Mouse (Mus musculus): ENCODE data around the gene Cacna1a. TPM values are rescaled to one million over a fixed set of nuclear protein-coding genes. Genes with fewer than 3 reads are reported as not detected.
A peak's percentile ranks its signal among the peaks of the same experiment; 100 is the strongest.

The Cacna1a gene
- polyA plus RNA-seq, 1 experiment from 2014 or later: 3.8 TPM

DNA sequence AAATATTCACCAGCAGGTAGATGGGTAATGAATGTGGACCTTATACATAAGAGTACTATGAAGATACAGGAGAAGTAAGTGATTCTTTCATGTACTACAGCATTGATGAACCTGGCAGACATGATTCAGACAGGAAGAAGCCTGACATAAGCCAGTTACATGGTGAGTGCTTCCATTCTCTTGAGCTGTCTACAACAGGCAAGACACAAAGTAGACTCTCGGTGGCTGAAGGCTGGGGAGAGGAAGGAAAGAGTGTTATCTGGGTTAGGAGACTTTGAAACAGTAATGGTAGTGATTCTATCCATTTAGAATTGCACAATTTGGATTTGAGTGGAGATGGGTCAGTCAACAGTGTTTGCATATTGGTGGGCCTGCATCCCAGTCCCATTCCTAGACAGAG lies 270.7 kb downstream of the Cacna1a start:
- no peaks in the 10 kb centered on the region for H3K9me3 ChIP-seq (ENCODE audit: low read depth, low read length)
- H3K36me3 ChIP-seq (ENCODE audit: insufficient read depth): no peaks in the 10 kb centered on the region
- no peak for ATAC-seq (ENCODE audit: insufficient read depth)
- DNase-seq: no peak
- H3K9ac ChIP-seq: no peak overlapping the region
- peak overlapping the region; percentile 89 for H3K4me2 ChIP-seq
- H3K4me1 ChIP-seq (ENCODE audit: insufficient read depth): peaks cover 35% of the 10 kb centered on the region
- 76% methylated on average over 1 of the region's 1 CpGs for WGBS
- TF ChIP-seq CTCF (IDR thresholded peaks at IDR 0.05; ENCODE audit: low read depth): no peak
- no peaks in the 10 kb centered on the region for H3K27me3 ChIP-seq (ENCODE audit: insufficient read depth, low read length)
- H3K27ac ChIP-seq (ENCODE audit: low read depth): peak overlapping the region; percentile 97; the same call in 1 of the 2 replicates
- no peak overlapping the region for H3K4me3 ChIP-seq (ENCODE audit: low read depth, low read length)

DNA sequence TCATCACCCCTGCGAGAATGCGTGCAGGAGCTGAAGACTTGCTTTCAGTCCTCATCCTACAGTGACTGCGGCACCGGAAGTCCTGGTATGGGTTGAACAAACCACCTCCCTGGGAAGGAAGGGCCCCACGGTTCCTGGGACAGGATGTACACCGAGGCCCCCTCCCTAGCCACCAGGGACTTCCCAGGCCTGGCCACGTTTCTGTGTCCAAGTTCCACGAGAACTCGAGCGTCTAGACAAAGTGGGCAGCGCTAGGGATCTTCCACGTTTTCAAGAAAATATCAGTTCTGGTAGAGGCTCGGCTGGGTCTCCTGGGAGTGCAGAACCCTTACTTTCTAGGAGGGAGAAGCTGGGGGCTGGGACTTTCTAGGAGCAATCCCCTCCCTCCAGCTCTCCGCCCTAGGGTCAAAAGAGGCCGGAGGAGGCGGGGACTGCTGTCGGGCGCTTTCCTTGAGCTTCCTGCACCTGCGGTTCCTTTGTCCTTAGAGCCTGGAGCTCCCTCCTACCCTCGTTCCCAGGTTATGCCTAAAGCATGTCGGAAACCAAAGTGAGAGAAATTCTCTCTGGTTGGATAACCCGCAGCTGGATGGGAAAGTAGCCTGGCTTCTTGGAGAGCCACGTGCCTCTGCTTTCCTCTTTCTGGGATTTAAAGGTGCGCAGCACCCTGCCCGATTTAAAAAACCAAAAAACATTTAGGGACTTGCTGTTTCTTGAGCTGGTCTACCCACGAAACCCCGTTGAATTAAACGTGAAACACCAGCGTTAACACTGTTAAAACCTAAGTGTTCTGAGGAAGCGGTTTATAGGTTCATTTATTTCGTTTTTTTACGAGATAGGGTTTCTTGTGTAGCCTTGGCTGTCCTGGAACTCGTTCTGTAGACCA lies 271.9 kb downstream of the Cacna1a start:
- Histone ChIP-seq H3K4me2 (peak overlapping the region; percentile 89), H3K4me3 (ENCODE audit: low read depth, low read length) (peak overlapping the region; percentile 86), H3K4me1 (ENCODE audit: insufficient read depth) (peaks cover 28% of the 10 kb centered on the region), H3K27ac (ENCODE audit: low read depth) (peak overlapping the region; percentile 97), H3K9me3 (ENCODE audit: low read depth, low read length) (no peaks in the 10 kb centered on the region), H3K9ac (peak overlapping the region; percentile 93), H3K27me3 (ENCODE audit: insufficient read depth, low read length) (no peaks in the 10 kb centered on the region), H3K36me3 (ENCODE audit: insufficient read depth) (no peaks in the 10 kb centered on the region)
- 3% methylated on average over 33 of the region's 33 CpGs for WGBS
- ATAC-seq (ENCODE audit: insufficient read depth) (no peak), DNase-seq (peak; percentile 82)
- no peak for TF ChIP-seq CTCF (IDR thresholded peaks at IDR 0.05; ENCODE audit: low read depth)

DNA sequence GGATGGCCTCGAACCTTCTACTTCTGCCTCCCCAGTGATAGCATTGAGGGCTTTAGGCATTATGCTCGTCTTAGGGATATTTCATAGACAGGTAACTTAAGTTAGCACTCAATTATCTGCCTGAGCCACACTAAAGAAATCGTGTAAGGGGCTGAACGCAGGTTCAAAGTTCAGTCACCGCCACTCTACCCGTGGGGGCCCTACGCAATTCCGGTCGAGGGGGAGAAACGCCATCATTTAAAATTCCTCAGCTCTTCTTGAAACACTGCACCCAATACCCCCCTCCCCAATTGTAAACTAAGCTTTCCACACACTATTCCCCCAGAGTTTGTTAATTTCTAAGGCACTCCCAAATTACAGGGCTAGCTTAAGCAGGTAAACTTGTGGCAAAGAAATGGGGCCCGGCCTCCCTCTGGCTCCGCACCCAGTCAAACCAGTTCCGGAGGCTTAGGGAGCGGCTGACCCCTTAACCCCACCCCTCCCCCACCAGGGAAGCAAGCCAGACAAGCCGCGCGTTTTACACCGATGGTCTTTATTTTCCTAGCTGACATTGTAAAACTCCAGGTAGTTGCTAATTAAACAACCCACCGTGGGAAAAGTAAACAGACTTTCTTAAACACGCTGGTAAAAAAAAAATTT lies 272.7 kb downstream of the Cacna1a start:
- DNase-seq: peak; percentile 72
- Histone ChIP-seq H3K4me3 (ENCODE audit: low read depth, low read length) (peak overlapping the region; percentile 86), H3K9me3 (ENCODE audit: low read depth, low read length) (no peaks in the 10 kb centered on the region), H3K4me1 (ENCODE audit: insufficient read depth) (peaks cover 30% of the 10 kb centered on the region), H3K27ac (ENCODE audit: low read depth) (peak overlapping the region; percentile 97), H3K9ac (peak overlapping the region; percentile 93), H3K27me3 (ENCODE audit: insufficient read depth, low read length) (no peaks in the 10 kb centered on the region), H3K36me3 (ENCODE audit: insufficient read depth) (no peaks in the 10 kb centered on the region), H3K4me2 (peak overlapping the region; percentile 89)
- no peak for ATAC-seq (ENCODE audit: insufficient read depth)
- under 1% methylated on average over 20 of the region's 20 CpGs for WGBS
- TF ChIP-seq CTCF (IDR thresholded peaks at IDR 0.05; ENCODE audit: low read depth): no peak

DNA sequence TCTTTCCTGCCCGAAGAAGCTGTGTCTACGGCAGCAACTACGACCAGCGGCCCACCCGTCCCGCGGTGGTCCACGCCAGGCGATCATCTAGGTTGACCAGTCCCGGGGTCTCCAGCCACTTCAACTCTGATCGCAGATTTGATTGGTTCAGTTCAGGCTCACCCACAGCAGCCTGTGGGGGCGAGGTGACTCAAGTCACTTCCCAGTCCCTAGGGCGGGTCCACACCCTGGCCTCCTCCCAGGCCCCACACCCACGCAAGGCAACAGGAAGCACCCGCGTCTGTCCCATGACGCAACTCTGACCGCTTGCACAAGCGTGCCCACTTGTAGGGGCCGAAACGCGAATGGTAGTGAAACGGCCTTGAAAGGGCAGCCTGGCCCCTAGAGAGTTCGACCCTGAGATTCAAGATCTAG lies 273.2 kb downstream of the Cacna1a start:
- ATAC-seq (ENCODE audit: insufficient read depth) (0 out of 2 replicates have a peak, but pooled peaks have one; percentile 4), DNase-seq (peak; percentile 84)
- peak overlapping the region; percentile 97 for H3K27ac ChIP-seq (ENCODE audit: low read depth)
- H3K9ac ChIP-seq: peak overlapping the region; percentile 93
- H3K4me1 ChIP-seq (ENCODE audit: insufficient read depth): peaks cover 26% of the 10 kb centered on the region
- WGBS: under 1% methylated on average over 24 of the region's 24 CpGs
- H3K4me2 ChIP-seq: peak overlapping the region; percentile 89
- H3K9me3 ChIP-seq (ENCODE audit: low read depth, low read length): no peaks in the 10 kb centered on the region
- H3K27me3 ChIP-seq (ENCODE audit: insufficient read depth, low read length): no peaks in the 10 kb centered on the region
- TF ChIP-seq CTCF (IDR thresholded peaks at IDR 0.05; ENCODE audit: low read depth): no peak
- H3K36me3 ChIP-seq (ENCODE audit: insufficient read depth): no peaks in the 10 kb centered on the region
- peak overlapping the region; percentile 86 for H3K4me3 ChIP-seq (ENCODE audit: low read depth, low read length)

DNA sequence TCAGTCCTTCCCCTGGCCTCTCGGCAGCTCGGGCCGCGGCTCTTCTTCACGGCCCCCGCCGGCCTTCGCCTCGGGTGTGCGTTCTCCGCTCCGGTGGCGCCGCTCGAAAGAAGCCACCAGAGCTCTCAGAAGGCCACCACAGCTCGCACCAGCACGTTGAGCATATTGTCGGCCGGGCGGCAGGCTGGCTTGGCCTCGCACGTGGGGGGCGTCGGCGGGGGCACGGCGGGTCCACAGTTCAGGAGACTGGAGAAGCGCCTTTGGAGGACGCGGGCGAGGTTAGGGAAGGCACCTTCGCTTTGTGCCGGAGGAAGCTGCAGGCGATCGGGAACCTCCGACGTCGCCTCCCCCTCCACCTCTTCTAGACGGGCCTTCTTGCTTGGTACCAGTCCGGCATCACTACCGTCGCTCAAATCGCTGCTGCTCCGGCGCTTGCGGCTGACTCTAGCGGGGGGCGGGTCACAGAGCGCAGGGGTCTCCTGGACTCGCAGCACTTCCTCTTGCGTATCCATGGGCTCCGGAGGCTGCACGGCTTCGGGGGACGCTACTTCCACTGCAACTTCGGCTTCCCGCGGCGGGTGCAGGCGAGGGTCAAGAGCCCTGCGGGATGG lies 273.8 kb downstream of the Cacna1a start:
- Histone ChIP-seq H3K9ac (peak overlapping the region; percentile 93), H3K9me3 (ENCODE audit: low read depth, low read length) (no peaks in the 10 kb centered on the region), H3K36me3 (ENCODE audit: insufficient read depth) (no peaks in the 10 kb centered on the region), H3K4me3 (ENCODE audit: low read depth, low read length) (peak overlapping the region; percentile 86), H3K27me3 (ENCODE audit: insufficient read depth, low read length) (no peaks in the 10 kb centered on the region), H3K27ac (ENCODE audit: low read depth) (peak overlapping the region; percentile 97), H3K4me2 (peak overlapping the region; percentile 89), H3K4me1 (ENCODE audit: insufficient read depth) (peaks cover 20% of the 10 kb centered on the region)
- 0 out of 2 replicates have a peak, but pooled peaks have one; percentile 4 for ATAC-seq (ENCODE audit: insufficient read depth)
- DNase-seq: peak; percentile 62
- under 1% methylated on average over 61 of the region's 61 CpGs for whole genome bisulfite sequencing
- no peak for TF ChIP-seq CTCF (IDR thresholded peaks at IDR 0.05; ENCODE audit: low read depth)

DNA sequence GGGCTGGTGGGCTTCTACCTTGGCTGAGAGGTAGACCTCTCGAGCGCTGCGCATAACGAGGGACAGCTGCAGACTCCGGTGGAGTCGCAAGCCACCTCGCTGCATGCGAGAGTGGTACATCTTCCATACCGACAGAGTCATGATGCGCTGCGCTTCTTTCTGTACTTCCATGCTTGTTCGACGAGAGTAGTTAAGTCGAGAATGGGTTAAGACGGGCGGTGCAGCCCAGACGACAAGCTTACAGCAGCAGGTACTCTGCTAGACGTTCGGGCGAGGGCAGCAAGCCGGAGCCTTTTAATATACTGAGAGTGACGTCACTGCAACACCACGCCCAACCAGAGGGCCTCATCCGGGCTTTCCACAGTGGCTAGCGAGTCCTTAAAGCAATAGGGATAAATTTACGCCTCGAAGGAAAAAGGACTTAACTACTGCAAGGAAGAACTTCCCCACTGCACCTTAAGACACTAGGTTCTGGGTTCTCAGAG lies 274.4 kb downstream of the Cacna1a start, which contains the start of gene Ier2:
Gene Ier2 (minus strand): TSS at position 272 of the 485 bp plus-strand sequence.
- H3K36me3 ChIP-seq (ENCODE audit: insufficient read depth): no peaks in the 10 kb centered on the region

More for the DNA sequence above, 274.4 kb downstream of the Cacna1a start, which contains the start of gene Ier2:
- no peaks in the 10 kb centered on the region for H3K27me3 ChIP-seq (ENCODE audit: insufficient read depth, low read length)
- DNase-seq (peak; percentile 99), ATAC-seq (ENCODE audit: insufficient read depth) (peak; percentile 67)
- under 1% methylated on average over 27 of the region's 27 CpGs for WGBS
- peak within 1 kb of the TSS; percentile 86 for H3K4me3 ChIP-seq (ENCODE audit: low read depth, low read length)
- no peak for TF ChIP-seq CTCF (IDR thresholded peaks at IDR 0.05; ENCODE audit: low read depth)
- H3K9ac ChIP-seq: peak within 1 kb of the TSS; percentile 93
- peak within 1 kb of the TSS; percentile 89 for H3K4me2 ChIP-seq
- no peaks in the 10 kb centered on the region for H3K9me3 ChIP-seq (ENCODE audit: low read depth, low read length)
- H3K27ac ChIP-seq (ENCODE audit: low read depth): peak within 1 kb of the TSS; percentile 97
- H3K4me1 ChIP-seq (ENCODE audit: insufficient read depth): peaks cover 19% of the 10 kb centered on the region
